Mouse (Mus musculus): Measurements from ENCODE around the gene Fam170b. TPM values are rescaled to one million over a fixed set of nuclear protein-coding genes. Genes with fewer than 3 reads are reported as not detected.
A peak's percentile ranks its signal among the peaks of the same experiment; 100 is the strongest.

The Fam170b gene
- total RNA-seq, 2 experiments from 2014 or later, result not detected

- peak; percentile 69 to 83 for DNase-seq
Observed at GRCm38 (mm10) chr14:32827994-32828650, 5.6 kb upstream of the Fam170b start.

- no peak for DNase-seq
Observed at GRCm38 (mm10) chr14:32835181-32835580, 1.4 kb downstream of the Fam170b start.

- DNase-seq, result no peak
Observed at GRCm38 (mm10) chr14:32835596-32835995, 1.8 kb downstream of the Fam170b start.

- no peak for DNase-seq
Observed at GRCm38 (mm10) chr14:32836191-32836590, 2.4 kb downstream of the Fam170b start.

GRCm38 (mm10) chr14:32842052-32842451 is 8.3 kb downstream of the Fam170b start:
- DNase-seq, result no peak

GRCm38 (mm10) chr14:32854059-32854458 is 20.3 kb downstream of the Fam170b start:
- no peak for DNase-seq

GRCm38 (mm10) chr14:32856246-32856645 is 22.5 kb downstream of the Fam170b start:
- no peak for DNase-seq

GRCm38 (mm10) chr14:32856681-32857328 is 23.0 kb downstream of the Fam170b start, which contains the start of gene Vstm4:
Gene Vstm4 (plus strand): TSS chr14:32856756.
- DNase-seq, result peak; percentile 76 to 82

GRCm38 (mm10) chr14:32858361-32858760 is 24.6 kb downstream of the Fam170b start:
- no peak for DNase-seq

- no peak for DNase-seq
Observed at GRCm38 (mm10) chr14:32858941-32859510, 25.3 kb downstream of the Fam170b start.

GRCm38 (mm10) chr14:32859831-32860569 is 26.2 kb downstream of the Fam170b start:
- DNase-seq, result no peak

GRCm38 (mm10) chr14:32861149-32861581 is 27.4 kb downstream of the Fam170b start:
- peak; percentile 73 to 74 for DNase-seq

GRCm38 (mm10) chr14:32861656-32862055 is 27.9 kb downstream of the Fam170b start:
- peak in 1 of 2 experiments; percentile 7 for DNase-seq

- DNase-seq, result no peak
Observed at GRCm38 (mm10) chr14:32865331-32865730, 31.6 kb downstream of the Fam170b start.

- no peak for DNase-seq
Observed at GRCm38 (mm10) chr14:32871963-32872362, 38.2 kb downstream of the Fam170b start.

- DNase-seq, result peak in 1 of 2 experiments; percentile 60
Observed at GRCm38 (mm10) chr14:32877549-32877948, 43.8 kb downstream of the Fam170b start.

- no peak for DNase-seq
Observed at GRCm38 (mm10) chr14:32880332-32880731, 46.6 kb downstream of the Fam170b start.

GRCm38 (mm10) chr14:32881693-32882092 is 47.9 kb downstream of the Fam170b start:
- DNase-seq, result peak; percentile 64 to 74

All from heart, adult 18-20 months (tissue).